ENCODE assay signal across 9 mouse cellular contexts in genomic region chr2:178142291-178143023, GRCm38 (mm10). TPM values are rescaled to one million over a fixed set of nuclear protein-coding genes. Genes with fewer than 3 reads are reported as not detected.
DNase-seq lines count a peak whose midpoint lies in the region; ATAC-seq and TF ChIP-seq lines count a peak whose summit lies in the region.
"Had no signal": no experiment of that assay in that cellular context is flagged by ENCODE, and none has a peak within 500 bp of the region (broad histone marks: within the 10 kb centered on the region; RNA-seq: fewer than 3 reads in every experiment).

No protein-coding gene starts in this region.

- no peak for TF ChIP-seq CTCF in layer of hippocampus, adult 2 months (conservative IDR thresholded peaks at IDR 0.05)
- TF ChIP-seq CTCF in midbrain, postnatal 0 days (IDR thresholded peaks at IDR 0.05), result no peak

- 11% methylated on average over 42 of the region's 42 CpGs for WGBS in hindbrain, embryonic 10.5 days
- WGBS in midbrain, postnatal 0 days, result 9% methylated on average over 41 of the region's 42 CpGs

- peaks cover 60% of the 10 kb centered on the region for H3K27me3 ChIP-seq in hindbrain, embryonic 10.5 days (ENCODE audit: insufficient read depth, poor library complexity, severe bottlenecking)
- H3K27me3 ChIP-seq in midbrain, postnatal 0 days (ENCODE audit: insufficient read depth, low read length), result no peaks in the 10 kb centered on the region

- peaks cover 29% of the 10 kb centered on the region for H3K4me1 ChIP-seq in hindbrain, embryonic 10.5 days (replicated peaks)
- H3K4me1 ChIP-seq in midbrain, postnatal 0 days (ENCODE audit: insufficient read depth, low read length), result peaks cover 11% of the 10 kb centered on the region

- peak; percentile 41 for ATAC-seq in midbrain, postnatal 0 days (ENCODE audit: low FRiP score)
- ATAC-seq in activated CD4-positive, CD25-positive, alpha-beta regulatory T cell, adult 4 months, result no peak

- no peaks in the 10 kb centered on the region for H3K36me3 ChIP-seq in hindbrain, embryonic 10.5 days
- peaks cover 6% of the 10 kb centered on the region; the same call in 1 of the 2 replicates for H3K36me3 ChIP-seq in midbrain, postnatal 0 days (ENCODE audit: insufficient read depth, low read length)

- peak overlapping the region; percentile 99 for H3K27ac ChIP-seq in layer of hippocampus, adult 2 months
- H3K27ac ChIP-seq in hindbrain, embryonic 10.5 days, result peak overlapping the region; percentile 90
- H3K27ac ChIP-seq in midbrain, postnatal 0 days (ENCODE audit: low read depth, low read length), result peak overlapping the region; percentile 82

- peak overlapping the region; percentile 89 for H3K9ac ChIP-seq in midbrain, postnatal 0 days (replicated peaks; ENCODE audit: low read length, poor library complexity, severe bottlenecking)

- H3K9me3 ChIP-seq in hindbrain, embryonic 10.5 days, result no peaks in the 10 kb centered on the region
- no peaks in the 10 kb centered on the region for H3K9me3 ChIP-seq in midbrain, postnatal 0 days (ENCODE audit: low read length)

- H3K4me3 ChIP-seq in layer of hippocampus, adult 2 months, result peak overlapping the region; percentile 89
- peak overlapping the region; percentile 64 for H3K4me3 ChIP-seq in hindbrain, embryonic 10.5 days
- H3K4me3 ChIP-seq in midbrain, postnatal 0 days (ENCODE audit: low read depth, low read length), result peak overlapping the region; percentile 60

- H3K4me2 ChIP-seq in midbrain, postnatal 0 days (ENCODE audit: low read depth, low read length, poor library complexity, severe bottlenecking), result peak overlapping the region; percentile 94

- DNase-seq in layer of hippocampus, adult 2 months (ENCODE audit: low spot score in 2 of 2), result peak in 1 of 2 experiments; percentile 45
- DNase-seq in layer of hippocampus, adult 11-12 months (ENCODE audit: low spot score), result no peak
- DNase-seq in embryo, embryonic 9.5 days (ENCODE audit: extremely low spot score), result peak; percentile 25
- peak; percentile 34 for DNase-seq in hindbrain, embryonic 10.5 days (ENCODE audit: low spot score)
- no peak for DNase-seq in midbrain, postnatal 0 days (ENCODE audit: low spot score)
- DNase-seq in lung, adult 18-20 months, result no peak
- DNase-seq in thymus, adult 18-20 months, result no peak
- DNase-seq: gastrocnemius, postnatal 10 days had no signal

RNA-seq across cellular contexts. Expression of gene Phactr3, which starts 23.7 kb away (rescaled TPM):
- 100 to 1,000 TPM; 139 to 141 TPM for total RNA-seq in layer of hippocampus, adult 2 months (2021)
- polyA plus RNA-seq in hindbrain, embryonic 10.5 days (2016; fragmentation: Nextera tagmentation; extraction: Ambion mirVana), result 7.1 and 11.1 TPM in 2 replicates
- 105 and 130 TPM in 2 replicates for total RNA-seq in midbrain, postnatal 0 days (2014; rRNA removed)
- polyA plus RNA-seq in midbrain, postnatal 0 days (2015; fragmentation: Nextera tagmentation; extraction: Ambion mirVana), result 94.2 and 96.5 TPM in 2 replicates
- polyA plus RNA-seq in activated CD4-positive, CD25-positive, alpha-beta regulatory T cell, adult 4 months (2017; shearing (Covaris generic)), result 1 to 10 TPM in 1 of 2 experiments, under 1 TPM in 1; 0.38 to 1.1 TPM

Comparison
In these comparisons a context has a peak if more than half of its experiments do, and no peak if none do; other contexts are left out.
1. DNase-seq: peak in embryo, embryonic 9.5 days (single experiment) and hindbrain, embryonic 10.5 days (single experiment); none in layer of hippocampus, adult 11-12 months (single experiment), midbrain, postnatal 0 days (single experiment), lung, adult 18-20 months (0 of 2) and thymus, adult 18-20 months (0 of 2).
2. Peak in every context shown above with its lines, with median percentiles within 50 percentile points of each other: H3K27ac ChIP-seq and H3K4me3 ChIP-seq.